Mouse (Mus musculus): ENCODE data around the gene Rb1.
A peak's percentile ranks its signal among the peaks of the same experiment; 100 is the strongest.

Rb1 gene

DNA sequence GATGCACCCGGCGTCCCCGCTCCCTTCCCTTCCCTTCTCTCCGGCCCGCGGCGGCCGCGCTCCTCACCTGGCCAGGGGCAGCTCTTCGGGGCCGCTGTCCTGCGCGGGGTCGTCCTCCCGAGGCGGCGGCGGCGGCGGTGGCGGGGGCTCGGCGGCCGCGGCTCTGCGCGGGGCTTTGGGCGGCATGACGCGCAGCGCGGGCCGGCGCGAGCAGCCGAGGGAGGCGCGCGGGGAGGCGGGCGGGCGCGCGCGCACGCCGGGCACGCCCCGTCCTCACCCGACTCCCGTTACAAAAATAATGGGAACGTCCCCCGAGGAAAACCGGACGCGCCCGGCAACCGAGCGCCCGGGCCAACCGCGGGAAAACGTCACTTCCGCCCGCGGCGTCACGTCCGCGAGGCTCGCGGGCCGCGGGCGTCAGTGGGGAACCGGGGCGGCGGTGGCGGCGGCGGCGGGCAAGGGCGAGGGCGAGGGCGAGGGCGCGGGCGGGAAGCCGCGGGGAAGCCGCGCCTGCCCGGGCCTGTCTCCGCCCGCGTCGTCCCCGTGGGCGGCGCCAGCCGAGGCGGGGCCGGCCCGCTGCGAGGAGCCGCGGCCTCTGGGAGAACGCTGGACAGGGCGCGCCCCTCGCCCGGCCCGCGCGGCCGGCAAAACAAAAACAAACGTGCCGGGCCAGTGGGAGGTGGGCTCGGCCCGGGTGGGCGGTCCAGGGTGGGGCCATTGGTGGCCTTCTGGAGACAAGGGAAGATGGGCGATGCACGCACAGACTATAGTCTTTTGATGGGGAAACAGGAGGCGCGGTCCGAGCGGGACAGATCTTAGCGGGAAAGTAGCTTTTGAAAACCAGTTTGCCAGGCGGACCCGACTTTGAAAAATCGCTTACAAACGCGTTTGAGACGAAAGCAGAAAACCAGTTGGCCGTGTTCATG lies at the start of gene Rb1:
Gene Rb1, minus strand, starts transcription at position 367 of the 926 bp plus-strand sequence.
- peak; percentile 56 for DNase-seq (ENCODE audit: low read depth, low spot score)

- no peak for DNase-seq (ENCODE audit: low read depth, low spot score)
Measured at GRCm38 (mm10) chr14:73374315-73374890, 48.8 kb upstream of the Rb1 start.

GRCm38 (mm10) chr14:73373606-73374005 lies 48.0 kb upstream of the Rb1 start:
- no peak for DNase-seq (ENCODE audit: low read depth, low spot score)

DNA sequence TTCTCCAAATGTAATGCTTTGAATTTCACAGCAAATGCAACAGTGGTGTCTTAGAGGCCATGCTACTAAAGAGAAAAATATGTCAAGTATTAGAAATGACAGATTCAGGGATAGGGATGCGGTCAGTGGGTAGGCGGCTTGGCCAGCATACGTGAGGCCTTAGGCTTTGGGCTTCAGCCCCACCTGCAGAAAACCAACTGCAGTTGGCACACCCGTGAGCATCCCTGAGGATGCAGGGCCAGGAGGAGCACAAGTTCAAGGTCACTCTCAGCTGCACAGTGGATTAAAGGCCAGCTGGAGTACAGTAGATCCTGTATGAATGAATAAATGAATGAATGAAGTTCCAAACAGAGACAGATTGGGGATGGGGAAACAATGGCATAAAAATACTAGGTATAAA lies 47.4 kb upstream of the Rb1 start:
- DNase-seq (ENCODE audit: low read depth, low spot score) = no peak

- DNase-seq (ENCODE audit: low read depth, low spot score) = no peak
Measured at GRCm38 (mm10) chr14:73371577-73371976, 46.0 kb upstream of the Rb1 start.

- DNase-seq (ENCODE audit: low read depth, low spot score) = no peak
Measured at GRCm38 (mm10) chr14:73370695-73371372, 45.2 kb upstream of the Rb1 start.

DNA sequence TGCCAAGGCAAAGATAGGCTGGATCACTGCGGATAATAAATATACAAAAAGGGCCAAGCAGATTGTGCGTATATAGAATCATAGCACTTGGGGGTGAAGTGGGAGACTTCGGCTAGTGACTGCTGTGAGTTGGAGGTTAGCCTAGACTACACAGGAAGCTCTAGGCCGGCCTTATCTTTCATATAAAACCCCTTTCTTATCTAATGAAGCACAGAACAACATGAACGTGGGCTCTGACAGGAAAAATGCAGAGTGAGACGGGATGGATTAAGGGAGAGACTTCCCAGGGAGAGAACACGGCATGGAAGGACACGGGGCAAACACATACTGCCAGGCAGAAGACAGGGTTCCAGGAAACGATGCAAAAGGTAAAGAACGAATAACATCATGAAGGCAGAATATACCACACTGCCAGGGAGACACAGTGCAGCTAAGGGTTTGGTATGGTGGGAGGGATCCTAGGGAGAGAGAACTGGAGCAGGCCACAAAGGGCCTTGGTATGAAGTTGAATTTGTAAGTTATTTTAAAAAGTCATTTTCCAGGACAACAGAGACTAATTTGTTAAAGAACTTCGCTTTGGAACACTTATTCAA lies 44.6 kb upstream of the Rb1 start:
- no peak for DNase-seq (ENCODE audit: low read depth, low spot score)

GRCm38 (mm10) chr14:73369634-73370033 lies 44.0 kb upstream of the Rb1 start:
- DNase-seq (ENCODE audit: low read depth, low spot score) = no peak

DNA sequence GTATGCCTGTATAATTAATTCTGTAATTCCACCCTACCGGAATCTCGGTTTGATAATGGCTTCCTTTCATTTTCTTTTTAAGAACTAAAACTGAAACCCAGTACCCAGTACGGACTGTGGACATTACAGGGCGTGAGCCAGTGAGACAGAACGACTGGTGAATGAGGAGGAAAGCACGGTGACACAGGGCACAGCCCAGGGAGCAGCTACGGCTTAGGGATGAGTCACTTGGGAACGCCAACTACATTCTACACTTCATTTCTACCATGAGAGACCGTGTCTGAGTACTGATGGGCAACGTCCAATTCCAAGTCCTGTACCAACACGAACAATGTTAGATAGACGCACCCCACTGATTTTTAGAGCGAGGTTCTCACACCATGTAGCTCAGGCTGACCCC lies 43.3 kb upstream of the Rb1 start:
- no peak for DNase-seq (ENCODE audit: low read depth, low spot score)

DNA sequence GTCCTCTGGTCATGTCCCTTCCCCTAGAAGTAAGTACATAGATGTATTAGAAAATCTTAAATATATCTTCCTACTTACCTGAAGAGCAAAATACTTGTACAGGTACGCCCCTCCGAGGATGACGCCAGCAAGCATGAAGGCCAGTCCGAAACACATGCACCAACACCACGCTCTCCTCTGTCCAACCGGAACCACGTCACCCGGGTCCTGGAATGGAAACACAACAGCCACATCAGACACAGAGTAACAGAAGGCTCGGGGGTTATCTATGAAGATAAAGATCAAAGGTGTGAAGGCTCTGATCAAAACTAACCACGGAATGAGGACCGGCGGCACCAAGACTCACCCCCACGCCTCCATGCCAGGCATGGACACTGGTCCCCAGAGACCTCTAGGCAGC lies 42.6 kb upstream of the Rb1 start:
- DNase-seq (ENCODE audit: low read depth, low spot score) = no peak

DNA sequence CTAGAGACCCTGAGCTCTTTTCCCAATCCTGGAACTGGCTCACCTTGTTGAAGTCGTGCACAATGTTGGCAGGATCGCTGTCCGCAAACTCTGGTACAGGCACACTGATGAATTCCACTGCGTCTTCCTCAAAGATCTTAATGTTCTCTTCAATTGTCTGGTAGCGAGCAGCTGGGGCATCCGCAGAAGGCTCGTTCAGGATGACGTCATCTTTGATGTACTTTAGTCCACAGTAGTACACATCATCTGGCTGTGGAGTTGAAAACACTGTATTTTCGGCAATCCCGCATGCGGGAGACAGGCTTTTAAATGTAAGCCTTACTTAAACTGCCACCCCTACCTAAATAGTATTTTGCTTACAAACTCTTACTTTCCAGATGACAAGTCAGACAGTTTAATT lies 40.7 kb upstream of the Rb1 start:
- no peak for DNase-seq (ENCODE audit: low read depth, low spot score)

GRCm38 (mm10) chr14:73363782-73364181 lies 38.2 kb upstream of the Rb1 start:
- no peak for DNase-seq (ENCODE audit: low read depth, low spot score)

GRCm38 (mm10) chr14:73354700-73355099 lies 29.1 kb upstream of the Rb1 start:
- no peak for DNase-seq (ENCODE audit: low read depth, low spot score)

DNA sequence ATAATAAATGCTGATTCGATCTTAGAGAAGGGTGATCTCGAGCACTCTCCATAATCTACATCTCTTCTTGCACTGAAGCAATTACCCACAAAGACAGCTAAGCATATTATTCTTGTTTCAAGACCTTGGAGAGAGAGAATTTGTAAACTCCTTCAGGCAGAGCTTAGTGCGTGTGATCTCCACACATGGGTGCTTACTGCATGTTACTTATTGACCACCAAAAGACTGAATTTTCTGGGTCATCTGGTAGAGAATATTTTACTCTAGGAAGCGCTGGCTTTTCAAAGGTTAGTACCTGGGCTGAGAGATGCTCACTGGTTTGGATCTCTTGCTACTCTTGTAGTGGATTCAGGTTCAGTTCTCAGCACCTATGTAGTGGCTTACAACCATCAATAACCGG lies 25.5 kb upstream of the Rb1 start:
- DNase-seq (ENCODE audit: low read depth, low spot score) = no peak

DNA sequence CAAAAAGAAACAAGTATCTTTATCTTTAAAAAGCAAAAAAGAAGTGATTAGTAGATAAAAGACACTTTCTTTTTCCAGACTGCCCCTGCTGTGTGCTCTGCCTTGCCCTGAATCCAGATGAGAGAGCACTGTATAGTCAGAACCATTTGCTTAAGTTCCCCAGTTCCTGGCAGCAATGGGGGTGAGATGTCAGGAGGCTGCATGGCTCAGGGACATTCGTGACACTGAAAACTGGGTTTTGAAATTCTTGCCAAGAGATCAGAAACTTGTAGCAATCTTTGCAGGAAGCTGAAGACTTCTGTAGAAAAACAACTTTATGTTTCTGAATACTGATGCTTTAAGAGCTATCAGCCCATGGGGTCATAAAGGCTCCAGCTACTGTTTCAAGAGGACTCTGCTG lies 24.4 kb upstream of the Rb1 start:
- no peak for DNase-seq (ENCODE audit: low read depth, low spot score)

DNA sequence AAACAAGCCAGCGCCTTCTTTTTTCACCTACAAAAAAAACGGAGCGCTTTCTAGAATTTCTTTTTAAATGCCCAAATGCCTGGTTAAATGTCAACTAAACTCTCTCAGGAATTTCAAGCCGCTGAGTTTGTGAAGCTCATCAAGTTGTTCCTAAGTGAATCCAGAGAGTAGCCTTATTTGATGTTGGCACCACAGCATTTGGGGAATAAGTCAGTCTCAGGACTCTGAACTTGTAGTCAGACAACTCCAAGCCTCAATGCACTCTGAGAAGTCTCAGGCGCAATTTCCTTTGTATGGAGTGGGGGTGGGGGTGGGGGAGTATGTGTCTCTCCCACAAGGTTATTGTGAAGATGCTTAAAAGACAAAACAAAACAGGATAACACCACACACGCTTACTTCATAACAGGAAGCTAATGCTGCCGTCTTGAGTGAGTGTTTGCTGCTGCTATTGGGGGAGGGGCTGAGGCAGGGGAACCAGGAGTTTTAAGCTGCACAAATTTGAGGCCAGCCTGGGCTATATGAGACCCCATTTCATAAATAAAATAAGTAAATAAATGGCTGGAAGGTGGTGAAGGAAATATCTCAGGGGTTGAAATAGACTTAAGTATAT lies 23.5 kb upstream of the Rb1 start:
- no peak for DNase-seq (ENCODE audit: low read depth, low spot score)

GRCm38 (mm10) chr14:73347302-73347701 lies 21.7 kb upstream of the Rb1 start:
- no peak for DNase-seq (ENCODE audit: low read depth, low spot score)

DNA sequence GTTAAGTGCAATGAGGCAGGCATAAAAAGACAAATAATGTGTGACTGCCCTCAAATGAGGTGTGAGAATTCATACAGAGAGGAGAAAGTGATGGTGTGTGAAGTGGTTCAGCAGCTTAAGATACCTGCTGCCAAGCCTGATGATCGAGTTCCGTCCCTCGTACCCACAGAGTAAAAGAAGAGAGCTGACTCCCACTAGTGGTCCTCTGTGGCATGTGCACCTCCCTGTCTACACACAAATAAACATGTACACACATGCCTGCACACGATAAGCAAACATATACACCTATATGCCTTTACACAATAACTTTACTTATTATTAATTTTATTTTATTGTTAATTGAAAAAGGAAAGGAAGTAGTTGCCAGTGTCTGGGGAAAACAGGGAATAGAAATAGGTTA lies 20.0 kb upstream of the Rb1 start:
- DNase-seq (ENCODE audit: low read depth, low spot score) = no peak

DNA sequence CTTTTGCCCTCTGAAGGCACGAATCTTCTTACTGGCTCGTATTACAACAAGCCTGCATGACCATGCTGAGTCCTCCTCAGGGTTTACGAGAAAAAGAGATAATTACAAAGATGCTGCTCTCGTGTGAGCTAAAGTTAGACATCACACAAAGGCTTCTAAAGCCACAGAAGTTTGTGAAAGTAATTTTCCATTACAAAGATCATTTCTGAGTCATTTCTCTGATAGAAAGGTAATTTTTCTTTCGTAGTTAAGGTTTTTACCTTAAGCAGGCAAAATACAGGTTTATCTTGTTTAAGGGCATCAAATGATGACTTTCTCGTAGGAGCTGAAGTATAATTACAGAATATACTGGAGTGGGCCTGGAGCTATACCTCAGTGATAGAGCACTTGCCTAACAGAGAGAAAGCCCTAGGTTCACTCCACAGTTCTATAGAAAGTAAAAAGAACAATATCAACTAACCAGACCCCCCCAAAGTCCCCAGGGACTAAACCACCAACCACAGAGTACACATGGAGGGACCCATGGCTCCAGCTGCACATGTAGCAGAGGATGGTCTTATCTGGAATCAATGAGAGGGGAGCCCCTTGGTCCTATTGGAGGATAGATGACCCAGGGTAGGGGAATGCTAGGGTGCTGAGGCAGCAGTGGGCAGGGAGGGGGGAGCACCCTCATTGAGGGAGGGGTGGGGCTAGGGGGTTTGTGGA lies 14.6 kb upstream of the Rb1 start:
- DNase-seq (ENCODE audit: low read depth, low spot score) = no peak

- no peak for DNase-seq (ENCODE audit: low read depth, low spot score)
Measured at GRCm38 (mm10) chr14:73339615-73340014, 14.0 kb upstream of the Rb1 start.

Measured in brain, embryonic 18.5 days (tissue).